Mouse (Mus musculus) urinary bladder, postnatal 10 days (tissue): ENCODE measurements around the gene Tnfsfm13.

Experiments
- DNase-seq: peaks from one replicate; pipeline ENCODE4 v3.0.0; 2022; ENCODE audit warnings: low spot score

The Tnfsfm13 gene

DNA sequence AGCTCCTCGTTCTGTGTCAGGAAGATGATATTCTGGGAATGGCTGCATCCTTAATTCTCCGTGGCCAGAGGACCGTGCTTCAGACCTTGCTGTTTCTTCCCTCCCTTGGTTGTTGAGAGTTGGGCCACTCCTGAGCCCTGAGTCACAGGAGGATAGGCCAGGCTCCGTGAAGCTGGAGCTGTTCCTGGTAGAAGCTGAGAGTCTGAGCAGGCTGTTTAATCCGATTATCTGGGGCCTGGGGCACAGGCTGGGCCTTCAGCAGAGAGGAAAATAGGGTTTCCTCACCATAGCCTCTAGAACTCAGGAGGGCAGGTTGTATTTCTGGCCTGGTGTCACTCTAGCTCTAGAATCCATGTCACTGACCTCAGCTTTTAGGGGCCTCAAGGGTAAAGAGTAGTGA, 42.5 kb downstream of the Tnfsfm13 start:
- no peak for DNase-seq

DNA sequence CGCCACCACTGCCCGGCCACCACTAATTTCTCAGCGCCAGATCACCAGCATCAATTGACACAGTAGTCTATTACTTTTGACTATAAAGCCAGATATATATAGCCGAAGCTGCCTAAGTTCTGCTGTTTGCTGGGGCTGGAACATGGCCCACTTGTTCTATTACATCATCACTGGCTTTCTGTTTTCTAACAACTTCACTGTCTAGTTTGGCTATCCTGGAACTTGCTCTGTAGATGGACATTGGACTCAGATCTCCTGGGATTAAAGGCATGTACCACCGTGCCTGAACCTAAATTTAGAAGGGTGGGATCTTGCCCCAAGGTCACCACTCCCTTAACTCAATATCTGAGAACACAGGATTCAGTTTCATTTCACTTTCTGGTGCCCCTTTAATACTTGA, 50.0 kb downstream of the Tnfsfm13 start:
- no peak for DNase-seq

DNA sequence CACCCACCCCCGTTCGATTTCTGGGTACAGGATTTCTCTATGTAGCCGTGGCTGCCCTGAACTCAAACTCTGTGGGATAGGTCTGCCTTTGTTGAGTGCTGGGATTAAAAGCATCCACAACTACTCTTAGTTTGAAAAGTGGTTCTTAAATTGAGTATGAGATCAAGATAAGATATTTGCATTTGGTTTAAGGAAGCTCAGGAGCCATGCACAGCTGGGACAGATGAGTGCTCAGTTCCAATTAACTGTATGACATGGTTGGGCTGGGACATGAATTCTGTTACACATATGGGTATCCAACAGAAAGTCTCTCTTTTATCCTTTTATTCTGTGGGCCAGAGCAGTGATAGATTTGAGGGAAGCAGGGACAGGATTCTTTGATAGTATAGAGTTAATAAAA, 60.4 kb downstream of the Tnfsfm13 start:
- DNase-seq = no peak

DNA sequence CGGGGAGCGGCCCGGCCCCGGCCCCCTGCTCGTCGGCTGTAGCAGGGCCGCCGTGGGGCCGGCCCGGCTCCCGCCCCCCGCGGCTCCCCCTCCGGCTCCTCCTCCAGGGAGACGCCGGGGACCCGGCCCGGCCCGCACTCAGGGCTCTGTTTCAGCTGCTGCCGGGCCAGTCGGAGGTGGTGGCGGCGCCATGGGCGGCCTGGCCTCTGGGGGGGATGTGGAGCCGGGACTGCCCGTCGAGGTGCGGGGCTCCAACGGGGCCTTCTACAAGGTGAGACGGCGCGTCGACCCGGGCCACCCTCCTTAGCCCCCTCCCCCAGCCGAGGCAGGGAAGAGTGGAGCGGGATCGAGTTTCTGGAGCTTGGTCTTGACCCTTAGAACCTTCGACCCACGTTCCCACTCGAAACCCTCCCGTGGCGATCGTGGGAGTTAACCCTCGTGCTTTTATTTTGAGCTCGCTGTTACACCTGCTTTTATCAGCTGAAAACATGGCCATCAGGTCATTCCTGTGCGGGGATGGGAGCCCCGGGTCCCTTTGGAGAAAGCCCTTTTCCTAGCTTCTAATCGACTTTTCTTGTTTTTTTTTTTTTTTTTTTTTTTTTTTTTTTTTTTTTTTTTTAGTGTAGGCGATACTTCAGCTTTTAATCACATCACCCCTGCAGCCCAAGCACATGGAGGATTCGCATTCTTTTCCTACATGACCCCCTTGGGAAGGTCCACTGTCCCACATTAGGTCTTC, 62.6 kb downstream of the Tnfsfm13 start:
- no peak for DNase-seq
